Mouse (Mus musculus) adrenal gland, adult 18-20 months (tissue): ENCODE data around the gene Fam50a. TPM values are rescaled to one million over a fixed set of nuclear protein-coding genes. Genes with fewer than 3 reads are reported as not detected.

ENCODE experiments used
- DNase-seq, 2 experiments: peaks; one replicate each; pipeline ENCODE4 v3.0.0; 2021 to 2022; ENCODE audit warnings: low spot score in 2 of 2
- long read RNA-seq, 2 experiments: library from polyadenylated mRNA; stranded (forward); transcript quantifications; one replicate each; pipeline ENCODE4 v2.0.0; 2021
- total RNA-seq, 2 experiments: library from RNA; stranded (reverse); gene quantifications; 1 replicate in 1 of 2; 2 replicates in 1 of 2; pipeline ENCODE4 v1.2.3; 2021

Gene Fam50a
- 10 to 100 TPM; 63.3 to 65.8 TPM for total RNA-seq
- long read RNA-seq, experiment 1, transcript Fam50a-201 (13 exons, 1,383 nt) = major isoform, 23 of 37 reads
- long read RNA-seq, experiment 1, partial matches to known transcripts = 2 of 37 reads
- long read RNA-seq, experiment 1, other reads (novel, unspliced or antisense) = 12 of 37 reads
- long read RNA-seq, experiment 2, transcript Fam50a-201 (13 exons, 1,383 nt) = major isoform, 107 of 122 reads
- long read RNA-seq, experiment 2, partial matches to known transcripts = 6 of 122 reads
- long read RNA-seq, experiment 2, other reads (novel, unspliced or antisense) = 9 of 122 reads

GRCm38 (mm10) chrX:74312540-74313464 is at the start of gene Fam50a:
Gene Fam50a (plus strand): TSS chrX:74313033.
- DNase-seq = peak; percentile 73 to 76

GRCm38 (mm10) chrX:74269736-74270061 is 43.1 kb upstream of the Fam50a start:
- DNase-seq = no peak

GRCm38 (mm10) chrX:74270062-74270901 is 42.6 kb upstream of the Fam50a start, which contains the start of gene Rpl10:
Gene Rpl10 (plus strand): TSS chrX:74270812.
- DNase-seq = peak; percentile 68

GRCm38 (mm10) chrX:74270902-74271551 is 41.8 kb upstream of the Fam50a start:
- no peak for DNase-seq

GRCm38 (mm10) chrX:74273422-74274322 is 39.2 kb upstream of the Fam50a start:
- DNase-seq = no peak

- no peak for DNase-seq
Observed at GRCm38 (mm10) chrX:74277916-74278315, 34.9 kb upstream of the Fam50a start.

- no peak for DNase-seq
Observed at GRCm38 (mm10) chrX:74281041-74281731, 31.6 kb upstream of the Fam50a start.

- DNase-seq = peak; percentile 57
Observed at GRCm38 (mm10) chrX:74281732-74282394, 31.0 kb upstream of the Fam50a start, which contains the start of the genes Taz and Dnase1l1. Gene Taz (plus strand): TSS chrX:74281912. Gene Dnase1l1 (minus strand): TSS chrX:74282337.

- peak; percentile 70 to 72 for DNase-seq
Observed at GRCm38 (mm10) chrX:74282395-74283091, 30.3 kb upstream of the Fam50a start.

GRCm38 (mm10) chrX:74283092-74283437 is 29.8 kb upstream of the Fam50a start:
- DNase-seq = no peak

- no peak for DNase-seq
Observed at GRCm38 (mm10) chrX:74293431-74293830, 19.4 kb upstream of the Fam50a start.

- peak; percentile 82 to 83 for DNase-seq
Observed at GRCm38 (mm10) chrX:74296538-74297448, 16.0 kb upstream of the Fam50a start, which contains the start of gene Atp6ap1. Gene Atp6ap1 (plus strand): TSS chrX:74297097.

- no peak for DNase-seq
Observed at GRCm38 (mm10) chrX:74298348-74298747, 14.5 kb upstream of the Fam50a start.

GRCm38 (mm10) chrX:74299721-74300120 is 13.1 kb upstream of the Fam50a start:
- no peak for DNase-seq

- DNase-seq = peak; percentile 65 to 68
Observed at GRCm38 (mm10) chrX:74304867-74305700, 7.7 kb upstream of the Fam50a start, which contains the start of gene Gdi1. Gene Gdi1 (plus strand): TSS chrX:74304998.

GRCm38 (mm10) chrX:74328725-74329161 is 15.9 kb downstream of the Fam50a start, which contains the start of gene Plxna3:
Gene Plxna3 (plus strand): TSS chrX:74329066.
- DNase-seq = peak; percentile 67 to 70
